Mouse (Mus musculus): ENCODE data around the gene Aldh16a1.

DNA sequence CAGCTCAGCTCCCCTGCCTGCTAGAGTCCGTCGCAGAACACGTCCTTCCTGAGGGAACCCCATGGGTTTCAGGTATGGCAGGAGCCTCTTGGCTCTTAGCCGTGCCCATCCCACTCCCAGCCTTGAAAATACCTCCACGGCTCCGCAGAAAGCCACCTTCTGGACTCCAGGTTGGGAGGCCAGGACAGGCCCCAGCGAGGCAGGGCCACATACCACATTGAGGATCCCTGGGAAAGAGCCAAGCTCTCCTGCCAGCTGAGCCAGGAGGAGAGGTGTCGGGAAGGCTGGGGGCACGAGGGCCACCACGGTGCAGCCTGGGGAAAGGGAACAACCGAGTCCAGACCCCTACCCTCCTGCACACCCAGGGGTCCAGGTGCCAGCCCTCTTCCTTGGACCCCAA is 7.1 kb downstream of the Aldh16a1 start:
- TF ChIP-seq CTCF (IDR thresholded peaks at IDR 0.05; ENCODE audit: low read depth) (no peak), EP300 (IDR thresholded peaks at IDR 0.05; ENCODE audit: low read depth) (no peak)
